Mouse (Mus musculus): ENCODE results near the gene Rnase9.

DNA sequence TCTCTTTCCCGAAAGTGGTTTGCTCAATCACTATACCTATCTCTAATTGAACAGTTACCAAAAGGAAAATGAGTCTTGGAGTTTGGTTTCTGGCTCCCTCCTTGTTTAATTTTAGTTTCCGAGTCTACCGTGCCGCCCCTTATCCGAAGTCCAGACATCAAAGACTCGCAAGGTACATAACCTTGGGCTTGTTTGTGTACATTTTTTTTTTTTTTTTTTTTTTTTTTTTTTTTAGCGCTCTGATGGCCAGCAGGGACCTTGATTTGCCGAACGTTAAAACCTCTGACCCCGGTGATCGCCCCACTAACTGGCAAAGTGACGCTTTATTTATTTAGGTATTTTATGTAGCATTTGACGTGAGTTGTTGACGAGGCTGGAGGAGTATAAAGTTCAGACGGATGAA is 48.0 kb upstream of the Rnase9 start:
- TF ChIP-seq EP300 (IDR thresholded peaks at IDR 0.05; ENCODE audit: low read length) (0 out of 2 replicates have a peak, but pooled peaks have one; percentile 6), CTCF (conservative IDR thresholded peaks at IDR 0.05 in 1 of 2, IDR thresholded peaks at IDR 0.05 in 1 of 2; ENCODE audit: low read depth in 2 of 2, low read length in 2 of 2) (no peak), ZKSCAN1 (IDR thresholded peaks at IDR 0.05; ENCODE audit: borderline replicate concordance, low read depth, low read length) (no peak), POLR2A (IDR thresholded peaks at IDR 0.05; ENCODE audit: low read depth, low read length) (no peak)
